In genomic region chr13:98571051-98571450, GRCm38 (mm10) we compare ENCODE assay signal across 26 mouse cellular contexts.
A peak's percentile ranks its signal among the peaks of the same experiment; 100 is the strongest.
DNase-seq lines count a peak whose midpoint lies in the region; ATAC-seq and TF ChIP-seq lines count a peak whose summit lies in the region.
"Had no signal": no experiment of that assay in that cellular context is flagged by ENCODE, and none has a peak within 500 bp of the region (broad histone marks: within the 10 kb centered on the region; RNA-seq: fewer than 3 reads in every experiment).

No protein-coding gene starts in this region.

- no peak for ATAC-seq in forebrain, postnatal 0 days
- ATAC-seq in heart, embryonic 11.5 days (replicated peaks; ENCODE audit: insufficient number of reproducible peaks, low FRiP score, low TSS enrichment) = no peak
- no peak for ATAC-seq in midbrain, embryonic 11.5 days (ENCODE audit: low FRiP score)
- no peak for ATAC-seq in midbrain, postnatal 0 days (ENCODE audit: low FRiP score)
- ATAC-seq in liver, embryonic 12.5 days = no peak
- ATAC-seq: activated CD4-positive, CD25-positive, alpha-beta regulatory T cell, adult 4 months; CD4-positive, CD25-positive, alpha-beta regulatory T cell, adult 4 months; Patski had no signal

- WGBS in forebrain, embryonic 10.5 days = 36% methylated on average over 3 of the region's 3 CpGs
- 38% methylated on average over 3 of the region's 3 CpGs for WGBS in forebrain, postnatal 0 days
- 41% methylated on average over 3 of the region's 3 CpGs for WGBS in heart, embryonic 11.5 days (ENCODE audit: insufficient replicate concordance)
- WGBS in midbrain, embryonic 11.5 days = 27% methylated on average over 3 of the region's 3 CpGs
- WGBS in midbrain, postnatal 0 days = 45% methylated on average over 3 of the region's 3 CpGs
- 40% methylated on average over 3 of the region's 3 CpGs for WGBS in embryonic facial prominence, embryonic 10.5 days
- WGBS in liver, embryonic 12.5 days (ENCODE audit: insufficient replicate concordance) = 46% methylated on average over 3 of the region's 3 CpGs

- no peak overlapping the region for H3K9ac ChIP-seq in forebrain, postnatal 0 days
- H3K9ac ChIP-seq in heart, embryonic 11.5 days (ENCODE audit: low read depth, low read length) = no peak overlapping the region
- H3K9ac ChIP-seq in midbrain, embryonic 11.5 days (ENCODE audit: low read length) = no peak overlapping the region
- H3K9ac ChIP-seq in midbrain, postnatal 0 days (replicated peaks; ENCODE audit: low read length, poor library complexity, severe bottlenecking) = no peak overlapping the region
- H3K9ac ChIP-seq in liver, embryonic 12.5 days = no peak overlapping the region
- H3K9ac ChIP-seq: embryonic facial prominence, embryonic 13.5 days; embryonic facial prominence, embryonic 15.5 days; forebrain, embryonic 12.5 days had no signal

- no peak for TF ChIP-seq CTCF in forebrain, postnatal 0 days (IDR thresholded peaks at IDR 0.05; ENCODE audit: low read depth)
- TF ChIP-seq CTCF in midbrain, postnatal 0 days (IDR thresholded peaks at IDR 0.05) = no peak

- no peak overlapping the region for H3K4me3 ChIP-seq in forebrain, embryonic 10.5 days
- no peak overlapping the region for H3K4me3 ChIP-seq in forebrain, postnatal 0 days (ENCODE audit: low read depth, low read length)
- H3K4me3 ChIP-seq in heart, embryonic 11.5 days (ENCODE audit: low read depth, low read length) = no peak overlapping the region
- no peak overlapping the region for H3K4me3 ChIP-seq in midbrain, embryonic 11.5 days (ENCODE audit: low read depth, low read length)
- no peak overlapping the region for H3K4me3 ChIP-seq in midbrain, postnatal 0 days (ENCODE audit: low read depth, low read length)
- H3K4me3 ChIP-seq in embryonic facial prominence, embryonic 10.5 days = no peak overlapping the region
- no peak overlapping the region for H3K4me3 ChIP-seq in liver, embryonic 12.5 days
- H3K4me3 ChIP-seq: embryonic facial prominence, embryonic 13.5 days; embryonic facial prominence, embryonic 15.5 days; erythroblast, embryonic 14.5 days; forebrain, embryonic 12.5 days had no signal

- DNase-seq in forebrain, embryonic 10.5 days (ENCODE audit: extremely low spot score, low spot score) = no peak
- DNase-seq in forebrain, postnatal 0 days = no peak
- peak; percentile 82 for DNase-seq in heart, adult 11 months
- DNase-seq in midbrain, embryonic 11.5 days (ENCODE audit: low spot score, missing footprints) = peak; percentile 88
- no peak for DNase-seq in midbrain, postnatal 0 days (ENCODE audit: low spot score)
- DNase-seq in embryonic facial prominence, embryonic 10.5 days (ENCODE audit: low spot score) = no peak
- DNase-seq: adrenal gland, adult 8-10 months; adrenal gland, postnatal 14 days; adrenal gland, postnatal 36 days; B cell, adult 2 months; cerebellum, adult 11-12 months; cerebellum, adult 2 months; cerebellum, adult 9-10 months; cerebellum, postnatal 10 days; cerebellum, postnatal 25 days had no signal

- 0 out of 2 replicates have a peak overlapping the region, but pooled peaks have one; percentile 30 for H3K27ac ChIP-seq in forebrain, embryonic 10.5 days
- no peak overlapping the region for H3K27ac ChIP-seq in forebrain, postnatal 0 days (ENCODE audit: low read depth, low read length)
- no peak overlapping the region for H3K27ac ChIP-seq in heart, embryonic 11.5 days (ENCODE audit: low read depth, low read length)
- H3K27ac ChIP-seq in midbrain, embryonic 11.5 days (ENCODE audit: low read depth, low read length) = no peak overlapping the region
- H3K27ac ChIP-seq in midbrain, postnatal 0 days (ENCODE audit: low read depth, low read length) = no peak overlapping the region
- peak overlapping the region; percentile 10; the same call in 1 of the 2 replicates for H3K27ac ChIP-seq in embryonic facial prominence, embryonic 10.5 days (replicated peaks)
- H3K27ac ChIP-seq in liver, embryonic 12.5 days = no peak overlapping the region
- H3K27ac ChIP-seq: embryonic facial prominence, embryonic 13.5 days; embryonic facial prominence, embryonic 15.5 days; forebrain, embryonic 12.5 days had no signal

- no peaks in the 10 kb centered on the region for H3K9me3 ChIP-seq in forebrain, embryonic 10.5 days
- H3K9me3 ChIP-seq in forebrain, postnatal 0 days (ENCODE audit: low read length) = no peaks in the 10 kb centered on the region
- no peaks in the 10 kb centered on the region for H3K9me3 ChIP-seq in heart, embryonic 11.5 days (replicated peaks; ENCODE audit: control insufficient read depth, low read length)
- H3K9me3 ChIP-seq in midbrain, embryonic 11.5 days (ENCODE audit: control insufficient read depth, low read length) = no peaks in the 10 kb centered on the region
- no peaks in the 10 kb centered on the region for H3K9me3 ChIP-seq in midbrain, postnatal 0 days (ENCODE audit: low read length)
- no peaks in the 10 kb centered on the region for H3K9me3 ChIP-seq in embryonic facial prominence, embryonic 10.5 days
- H3K9me3 ChIP-seq in liver, embryonic 12.5 days (replicated peaks) = no peaks in the 10 kb centered on the region
- H3K9me3 ChIP-seq: embryonic facial prominence, embryonic 13.5 days; embryonic facial prominence, embryonic 15.5 days; forebrain, embryonic 12.5 days; G1E had no signal

- no peaks in the 10 kb centered on the region for H3K36me3 ChIP-seq in forebrain, embryonic 10.5 days (replicated peaks)
- H3K36me3 ChIP-seq in forebrain, postnatal 0 days (ENCODE audit: insufficient read depth) = no peaks in the 10 kb centered on the region
- no peaks in the 10 kb centered on the region for H3K36me3 ChIP-seq in heart, embryonic 11.5 days (ENCODE audit: control insufficient read depth, insufficient read depth, low read length)
- no peaks in the 10 kb centered on the region for H3K36me3 ChIP-seq in midbrain, embryonic 11.5 days (ENCODE audit: control insufficient read depth, insufficient read depth, low read length)
- H3K36me3 ChIP-seq in midbrain, postnatal 0 days (ENCODE audit: insufficient read depth, low read length) = no peaks in the 10 kb centered on the region
- H3K36me3 ChIP-seq in embryonic facial prominence, embryonic 10.5 days (replicated peaks) = no peaks in the 10 kb centered on the region
- no peaks in the 10 kb centered on the region for H3K36me3 ChIP-seq in liver, embryonic 12.5 days
- H3K36me3 ChIP-seq: embryonic facial prominence, embryonic 13.5 days; embryonic facial prominence, embryonic 15.5 days; forebrain, embryonic 12.5 days; G1E had no signal

- H3K27me3 ChIP-seq in forebrain, embryonic 10.5 days (ENCODE audit: poor library complexity, severe bottlenecking) = peaks cover 99% of the 10 kb centered on the region
- peaks cover 64% of the 10 kb centered on the region for H3K27me3 ChIP-seq in forebrain, postnatal 0 days (ENCODE audit: insufficient read depth, low read length)
- peaks cover 25% of the 10 kb centered on the region for H3K27me3 ChIP-seq in heart, embryonic 11.5 days (ENCODE audit: control insufficient read depth, insufficient read depth, low read length)
- peaks cover 79% of the 10 kb centered on the region for H3K27me3 ChIP-seq in midbrain, embryonic 11.5 days (ENCODE audit: control insufficient read depth, insufficient read depth, low read length)
- peaks cover 62% of the 10 kb centered on the region for H3K27me3 ChIP-seq in midbrain, postnatal 0 days (ENCODE audit: insufficient read depth, low read length)
- H3K27me3 ChIP-seq in embryonic facial prominence, embryonic 10.5 days (replicated peaks; ENCODE audit: low read depth, poor library complexity, severe bottlenecking) = peaks cover 95% of the 10 kb centered on the region
- H3K27me3 ChIP-seq in liver, embryonic 12.5 days (replicated peaks) = peaks cover 56% of the 10 kb centered on the region
- H3K27me3 ChIP-seq: CH12.LX, Patski had no signal

- H3K4me1 ChIP-seq in forebrain, embryonic 10.5 days = peaks cover 44% of the 10 kb centered on the region
- H3K4me1 ChIP-seq in forebrain, postnatal 0 days (ENCODE audit: insufficient read depth) = no peaks in the 10 kb centered on the region
- 0 out of 2 replicates have a peak, but pooled peaks cover 10% of the 10 kb centered on the region for H3K4me1 ChIP-seq in heart, embryonic 11.5 days (ENCODE audit: control insufficient read depth, insufficient read depth, low read length)
- H3K4me1 ChIP-seq in midbrain, embryonic 11.5 days (ENCODE audit: control insufficient read depth, insufficient read depth, low read length) = peaks cover 26% of the 10 kb centered on the region
- 0 out of 2 replicates have a peak, but pooled peaks cover 2% of the 10 kb centered on the region for H3K4me1 ChIP-seq in midbrain, postnatal 0 days (ENCODE audit: insufficient read depth, low read length)
- peaks cover 44% of the 10 kb centered on the region for H3K4me1 ChIP-seq in embryonic facial prominence, embryonic 10.5 days
- H3K4me1 ChIP-seq in liver, embryonic 12.5 days = 0 out of 2 replicates have a peak, but pooled peaks cover 7% of the 10 kb centered on the region

- H3K4me2 ChIP-seq in forebrain, postnatal 0 days (ENCODE audit: low read depth) = no peak overlapping the region
- H3K4me2 ChIP-seq in heart, embryonic 11.5 days = no peak overlapping the region
- H3K4me2 ChIP-seq in midbrain, embryonic 11.5 days = no peak overlapping the region
- no peak overlapping the region for H3K4me2 ChIP-seq in midbrain, postnatal 0 days (ENCODE audit: low read depth, low read length, poor library complexity, severe bottlenecking)
- no peak overlapping the region for H3K4me2 ChIP-seq in liver, embryonic 12.5 days
- H3K4me2 ChIP-seq: embryonic facial prominence, embryonic 13.5 days; embryonic facial prominence, embryonic 15.5 days; forebrain, embryonic 12.5 days had no signal

Comparison
In these comparisons a context has a peak if more than half of its experiments do, and no peak if none do; other contexts are left out.
1. DNase-seq: peak in heart, adult 11 months (single experiment) and midbrain, embryonic 11.5 days (single experiment); none in forebrain, embryonic 10.5 days (single experiment), forebrain, postnatal 0 days (single experiment), midbrain, postnatal 0 days (single experiment) and embryonic facial prominence, embryonic 10.5 days (single experiment).
2. H3K27ac ChIP-seq: peak in forebrain, embryonic 10.5 days (single experiment) and embryonic facial prominence, embryonic 10.5 days (single experiment); none in forebrain, postnatal 0 days (single experiment), heart, embryonic 11.5 days (single experiment), midbrain, embryonic 11.5 days (single experiment), midbrain, postnatal 0 days (single experiment) and liver, embryonic 12.5 days (single experiment).